Mouse (Mus musculus): Measurements from ENCODE around the gene Chl1.

GRCm38 (mm10) chr6:103510392-103511289, at the start of gene Chl1:
- TF ChIP-seq CTCF (IDR thresholded peaks at IDR 0.05; ENCODE audit: extremely low read depth, insufficient read depth, low read length) = no peak
- peak; percentile 26; the same call in 1 of the 2 replicates for TF ChIP-seq POLR2A (IDR thresholded peaks at IDR 0.05; ENCODE audit: extremely low read depth, insufficient read depth, low read length)
